Mouse (Mus musculus) myocyte (in vitro differentiated cells): ENCODE results near the gene Grik5. TPM values are rescaled to one million over a fixed set of nuclear protein-coding genes. Genes with fewer than 3 reads are reported as not detected.

Experiments used
- H3K27me3 ChIP-seq: one replicate; pipeline ENCODE4 v1.6.1; 2011; ENCODE audit not compliant: control insufficient read depth, insufficient read depth, insufficient read length
- H3K36me3 ChIP-seq: one replicate; pipeline ENCODE4 v1.6.1; 2011; ENCODE audit not compliant: control insufficient read depth, insufficient read depth
- H3K4me2 ChIP-seq: one replicate; pipeline ENCODE4 v1.6.1; 2011; ENCODE audit warnings: low read depth, control low read depth
- H3K4me3 ChIP-seq: one replicate; pipeline ENCODE4 v1.5.1; 2011; ENCODE audit warnings: mild to moderate bottlenecking, control low read depth, moderate library complexity
- H3K79me2 ChIP-seq: one replicate; pipeline ENCODE4 v1.6.1; 2011; ENCODE audit not compliant: control insufficient read depth, insufficient read depth
- H3ac ChIP-seq: one replicate; pipeline ENCODE4 v1.6.1; 2011; ENCODE audit not compliant: control insufficient read depth, insufficient read length
- CEBPB ChIP-seq: IDR thresholded peaks from 2 replicates; pipeline ENCODE4 v1.6.1; 2011; ENCODE audit warnings: mild to moderate bottlenecking, moderate library complexity; ENCODE audit not compliant: poor library complexity, insufficient read depth, severe bottlenecking
- E2F4 ChIP-seq: IDR thresholded peaks from one replicate; pipeline ENCODE4 v1.6.1; 2011; ENCODE audit warnings: mild to moderate bottlenecking, control low read depth, moderate library complexity; ENCODE audit not compliant: insufficient read depth
- MAX ChIP-seq: IDR thresholded peaks from one replicate; pipeline ENCODE4 v1.6.1; 2011; ENCODE audit warnings: low read depth, mild to moderate bottlenecking, control low read depth
- MYOD1 ChIP-seq, 3 experiments: IDR thresholded peaks; one replicate each; pipeline ENCODE4 v1.6.1; 2011; ENCODE audit warnings: control low read depth in 2 of 3, low read depth in 2 of 3, mild to moderate bottlenecking in 2 of 3, moderate library complexity in 1 of 3; ENCODE audit not compliant: insufficient read length in 2 of 3, control insufficient read depth in 1 of 3
- MYOG ChIP-seq, 3 experiments: IDR thresholded peaks; one replicate each; pipeline ENCODE4 v1.6.1; 2011; ENCODE audit warnings: control low read depth in 2 of 3, low read depth in 2 of 3, mild to moderate bottlenecking in 2 of 3; ENCODE audit not compliant: insufficient read length in 2 of 3, control insufficient read depth in 1 of 3, insufficient read depth in 1 of 3
- POLR2A ChIP-seq: IDR thresholded peaks from one replicate; pipeline ENCODE4 v1.6.1; 2011; ENCODE audit warnings: low read depth, mild to moderate bottlenecking, control low read depth, moderate library complexity; ENCODE audit not compliant: insufficient read length
- POLR2AphosphoS2 ChIP-seq: IDR thresholded peaks from one replicate; pipeline ENCODE4 v1.6.1; 2011; ENCODE audit warnings: low read depth, control low read depth; ENCODE audit not compliant: insufficient read length
- REST ChIP-seq: IDR thresholded peaks from one replicate; pipeline ENCODE4 v1.6.1; 2011; ENCODE audit warnings: mild to moderate bottlenecking, control low read depth, moderate library complexity; ENCODE audit not compliant: insufficient read depth, insufficient read length
- SRF ChIP-seq: IDR thresholded peaks from one replicate; pipeline ENCODE4 v1.6.1; 2011; ENCODE audit warnings: low read depth; ENCODE audit not compliant: control insufficient read depth, insufficient read length
- TCF12 ChIP-seq: IDR thresholded peaks from one replicate; pipeline ENCODE4 v1.6.1; 2011; ENCODE audit warnings: mild to moderate bottlenecking, control low read depth; ENCODE audit not compliant: poor library complexity, insufficient read depth, severe bottlenecking
- TCF3 ChIP-seq: IDR thresholded peaks from one replicate; pipeline ENCODE4 v1.6.1; 2011; ENCODE audit warnings: low read depth, control low read depth; ENCODE audit not compliant: insufficient read length
- USF1 ChIP-seq: IDR thresholded peaks from one replicate; pipeline ENCODE4 v1.6.1; 2011; ENCODE audit warnings: low read depth, mild to moderate bottlenecking, control low read depth, moderate library complexity
- polyA plus RNA-seq: library from polyadenylated mRNA; unstranded; fragments of >200 nt; fragmentation: generic; extraction: Trizol; gene quantifications from one replicate; pipeline ENCODE4 v1.2.1, GENCODE M21; 2012; ENCODE audit warnings: missing spikeins

Gene Grik5
- polyA plus RNA-seq, 1 experiment, result 14.7 TPM

DNA sequence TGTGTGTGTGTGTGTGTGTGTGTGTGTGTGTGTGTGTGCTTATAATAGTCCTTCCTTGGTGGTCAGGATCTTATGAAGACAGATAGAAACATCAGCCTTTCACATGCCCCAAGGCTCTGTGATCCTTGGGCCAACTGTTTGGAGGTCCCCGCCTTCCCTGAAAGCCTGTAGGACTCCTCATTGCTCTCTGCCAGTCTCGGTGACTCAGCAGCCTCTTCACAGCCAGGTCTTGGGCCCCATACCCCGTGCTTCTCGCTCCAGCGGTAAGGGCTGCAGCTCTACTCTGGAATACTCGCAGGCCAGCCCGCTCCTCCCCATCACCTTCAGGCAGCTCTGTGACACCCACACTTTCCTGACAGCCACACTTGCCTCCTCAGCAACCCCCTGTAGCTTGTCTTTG, 45.7 kb downstream of the Grik5 start:
- Histone ChIP-seq H3K79me2 (no peaks in the 10 kb centered on the region), H3K27me3 (no peaks in the 10 kb centered on the region), H3K36me3 (no peaks in the 10 kb centered on the region), H3ac (no peak overlapping the region), H3K4me3 (no peak overlapping the region), H3K4me2 (no peak overlapping the region)
- TF ChIP-seq SRF, result no peak
- TF ChIP-seq TCF12, result no peak
- TF ChIP-seq TCF3, result no peak
- no peak for TF ChIP-seq MYOD1 (IDR thresholded peaks at IDR 0.05; ENCODE audit: control insufficient read depth in 1 of 3, insufficient read length in 2 of 3, low read depth in 2 of 3)
- no peak for TF ChIP-seq CEBPB
- no peak for TF ChIP-seq USF1
- no peak for TF ChIP-seq REST
- TF ChIP-seq MYOG (IDR thresholded peaks at IDR 0.05; ENCODE audit: control insufficient read depth in 1 of 3, insufficient read depth in 1 of 3, insufficient read length in 2 of 3, low read depth in 2 of 3), result no peak
- TF ChIP-seq E2F4, result no peak
- TF ChIP-seq POLR2A, result no peak

- Histone ChIP-seq H3K36me3 (no peaks in the 10 kb centered on the region), H3K4me2 (no peak overlapping the region), H3ac (no peak overlapping the region), H3K4me3 (no peak overlapping the region), H3K79me2 (no peaks in the 10 kb centered on the region), H3K27me3 (no peaks in the 10 kb centered on the region)
- TF ChIP-seq POLR2A (no peak), E2F4 (no peak), CEBPB (no peak), TCF3 (no peak), USF1 (no peak), MYOD1 (IDR thresholded peaks at IDR 0.05; ENCODE audit: control insufficient read depth in 1 of 3, insufficient read length in 2 of 3, low read depth in 2 of 3) (no peak), MYOG (IDR thresholded peaks at IDR 0.05; ENCODE audit: control insufficient read depth in 1 of 3, insufficient read depth in 1 of 3, insufficient read length in 2 of 3, low read depth in 2 of 3) (no peak), POLR2AphosphoS2 (no peak), TCF12 (no peak), MAX (no peak), SRF (no peak), REST (no peak)
Observed at GRCm38 (mm10) chr7:25025855-25026439, 46.2 kb downstream of the Grik5 start.

- no peak overlapping the region for H3K4me3 ChIP-seq
- no peak overlapping the region for H3ac ChIP-seq
- TF ChIP-seq MYOD1 (IDR thresholded peaks at IDR 0.05; ENCODE audit: control insufficient read depth in 1 of 3, insufficient read length in 2 of 3, low read depth in 2 of 3) (no peak), TCF12 (no peak), SRF (no peak), TCF3 (no peak), POLR2A (no peak), POLR2AphosphoS2 (no peak), CEBPB (no peak), USF1 (no peak), E2F4 (no peak), MYOG (IDR thresholded peaks at IDR 0.05; ENCODE audit: control insufficient read depth in 1 of 3, insufficient read depth in 1 of 3, insufficient read length in 2 of 3, low read depth in 2 of 3) (no peak), MAX (no peak), REST (no peak)
- peaks cover 7% of the 10 kb centered on the region for H3K27me3 ChIP-seq
- no peaks in the 10 kb centered on the region for H3K79me2 ChIP-seq
- H3K4me2 ChIP-seq, result no peak overlapping the region
- no peaks in the 10 kb centered on the region for H3K36me3 ChIP-seq
Observed at GRCm38 (mm10) chr7:25011592-25011991, 60.6 kb downstream of the Grik5 start.

DNA sequence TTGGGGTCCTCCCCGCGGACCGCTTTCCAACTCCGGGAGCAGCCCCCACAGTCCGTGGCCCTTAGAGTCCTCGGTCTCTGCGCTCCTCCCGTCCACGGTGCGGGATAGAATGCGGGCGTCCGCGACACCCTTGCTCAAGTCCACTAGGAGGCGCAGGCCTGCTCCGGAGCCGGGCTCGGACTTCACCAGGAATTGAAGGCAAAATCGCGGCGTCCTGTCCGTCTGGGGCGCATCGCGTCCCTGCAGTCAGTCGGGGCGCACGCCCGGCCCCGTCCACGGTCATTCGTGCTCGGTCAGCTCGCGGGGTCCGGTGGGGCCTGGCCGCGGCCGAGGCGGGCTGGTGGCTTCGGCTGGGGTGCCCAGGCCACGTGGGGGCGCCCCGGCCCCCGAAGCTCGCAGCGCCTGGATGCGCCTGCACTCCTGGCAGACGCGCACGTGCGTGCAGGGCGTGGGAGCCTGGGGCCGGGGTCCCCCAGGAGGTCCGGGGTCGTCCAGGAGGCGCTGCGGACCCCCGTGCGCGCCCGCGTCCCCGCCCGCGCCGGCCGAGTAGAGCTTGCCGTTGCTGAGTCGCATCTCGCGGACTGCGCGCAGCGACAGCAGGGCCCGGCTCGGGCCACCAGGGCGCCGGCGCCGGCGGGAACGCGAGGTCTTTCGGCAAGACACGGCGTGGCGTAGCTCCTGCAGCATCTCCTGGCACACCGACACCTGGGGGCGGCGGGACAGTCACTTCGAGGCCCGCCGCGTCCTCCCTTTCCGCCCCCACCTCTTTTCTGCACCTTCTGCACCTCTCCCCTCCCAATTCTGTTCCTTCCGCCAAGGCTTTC, 61.8 kb downstream of the Grik5 start:
- Histone ChIP-seq H3K79me2 (no peaks in the 10 kb centered on the region), H3K4me3 (no peak overlapping the region), H3K36me3 (no peaks in the 10 kb centered on the region), H3K4me2 (no peak overlapping the region), H3K27me3 (peaks cover 14% of the 10 kb centered on the region), H3ac (no peak overlapping the region)
- TF ChIP-seq TCF3, result no peak
